Mouse (Mus musculus): ENCODE data around the gene Vmn1r208. TPM values are rescaled to one million over a fixed set of nuclear protein-coding genes. Genes with fewer than 3 reads are reported as not detected.

Vmn1r208 gene
- polyA plus RNA-seq (2017; shearing (Covaris generic)): 0.20 TPM

DNA sequence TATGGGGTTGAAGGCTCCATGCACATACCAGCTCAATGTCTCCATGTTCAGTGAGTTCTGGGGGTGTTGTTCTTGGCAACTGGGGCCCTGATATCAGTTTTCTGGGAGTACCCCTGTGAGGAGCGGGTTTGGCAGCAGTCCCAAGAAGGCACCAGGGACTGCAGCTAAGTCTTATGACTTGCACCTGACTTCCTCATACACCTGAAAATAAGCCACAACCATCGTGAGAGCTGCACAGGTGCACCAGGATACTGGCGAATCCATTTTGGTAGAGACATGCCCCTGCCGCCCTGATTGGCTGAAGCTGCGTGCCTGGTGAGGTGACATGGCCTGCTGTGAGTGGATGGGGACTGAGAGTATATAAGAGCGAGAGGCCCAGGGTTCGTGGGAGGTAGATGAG is at the start of gene Vmn1r208:
Vmn1r208 (minus strand) TSS at position 101 of the 400 bp plus-strand sequence.

DNA sequence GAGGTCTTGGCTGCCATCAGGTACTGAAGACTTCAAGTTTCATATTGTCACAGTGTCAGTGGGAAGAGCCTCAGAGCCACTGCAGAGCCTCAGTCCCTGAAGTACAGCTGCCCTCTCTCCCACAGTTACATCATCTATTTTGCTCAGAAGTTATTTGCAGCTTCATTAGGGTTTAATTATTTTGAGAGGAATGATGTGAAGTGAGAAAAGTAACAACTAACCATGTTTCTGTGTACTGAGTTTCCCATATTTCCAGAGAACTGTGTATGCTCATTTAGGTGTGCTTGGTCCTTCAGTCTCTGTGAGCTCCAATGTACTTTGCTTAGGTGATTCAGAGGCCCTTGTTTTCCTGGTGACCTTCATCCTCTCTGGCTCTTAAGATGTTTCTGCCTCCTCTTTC is 32.4 kb upstream of the Vmn1r208 start, which contains the start of gene Vmn1r209:
Vmn1r209 (minus strand) TSS at position 101 of the 400 bp plus-strand sequence.

DNA sequence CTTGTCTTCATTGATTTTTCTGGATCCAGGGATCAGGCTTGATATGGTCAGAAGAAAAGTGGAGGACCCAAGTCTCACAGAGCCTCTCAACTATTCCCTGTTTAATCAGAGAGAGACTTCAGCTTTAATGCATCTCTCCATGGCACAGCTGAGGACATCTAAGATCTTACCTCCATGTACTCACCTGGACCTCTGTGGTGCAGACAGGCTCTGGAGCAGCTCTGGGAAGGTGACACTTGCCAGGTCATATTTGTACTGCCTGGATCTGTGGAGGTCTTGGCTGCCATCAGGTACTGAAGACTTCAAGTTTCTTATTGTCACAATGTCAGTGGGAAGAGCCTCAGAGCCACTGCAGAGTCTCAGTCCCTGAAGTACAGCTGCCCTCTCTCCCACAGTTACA is 47.7 kb downstream of the Vmn1r208 start, which contains the start of gene Vmn1r207-ps:
Vmn1r207-ps (minus strand) TSS at position 101 of the 400 bp plus-strand sequence.

Other genes starting within 250 kb of the Vmn1r208 start
- not detected for gene Vmn1r204, start 224.2 kb downstream of the Vmn1r208 start, polyA plus RNA-seq (2017; shearing (Covaris generic))
- gene Vmn1r205, start 184.4 kb downstream of the Vmn1r208 start, polyA plus RNA-seq (2017; shearing (Covaris generic)): not detected
- 0.35 TPM for gene Vmn1r206, start 153.1 kb downstream of the Vmn1r208 start, polyA plus RNA-seq (2017; shearing (Covaris generic))
- not detected for gene Vmn1r207-ps, start 47.8 kb downstream of the Vmn1r208 start, polyA plus RNA-seq (2017; shearing (Covaris generic))
- not detected for gene Vmn1r209, start 32.3 kb upstream of the Vmn1r208 start, polyA plus RNA-seq (2017; shearing (Covaris generic))
- gene Vmn1r210, start 53.9 kb upstream of the Vmn1r208 start, polyA plus RNA-seq (2017; shearing (Covaris generic)): 0.15 TPM
- gene Vmn1r211, start 80.2 kb upstream of the Vmn1r208 start, polyA plus RNA-seq (2017; shearing (Covaris generic)): not detected
- gene Vmn1r212, start 106.8 kb upstream of the Vmn1r208 start, polyA plus RNA-seq (2017; shearing (Covaris generic)): not detected
- gene Vmn1r213, start 230.3 kb upstream of the Vmn1r208 start, polyA plus RNA-seq (2017; shearing (Covaris generic)): not detected